Comparison of ENCODE assay signal across 8 mouse cellular contexts in genomic region chr1:25504313-25504712, GRCm38 (mm10).
DNase-seq lines count a peak whose midpoint lies in the region; ATAC-seq lines count a peak whose summit lies in the region.

No protein-coding gene starts in this region.

- H3K4me3 ChIP-seq in forebrain, embryonic 12.5 days (replicated peaks) = no peak overlapping the region
- no peak overlapping the region for H3K4me3 ChIP-seq in midbrain, embryonic 15.5 days
- no peak overlapping the region for H3K4me3 ChIP-seq in kidney, embryonic 14.5 days (ENCODE audit: low read length)

- peak; percentile 70; the same call in 1 of the 2 replicates for ATAC-seq in forebrain, embryonic 12.5 days (ENCODE audit: low FRiP score)
- peak; percentile 91 for ATAC-seq in midbrain, embryonic 15.5 days (replicated peaks)
- no peak for ATAC-seq in kidney, embryonic 14.5 days (ENCODE audit: low FRiP score, low TSS enrichment)

- no peak overlapping the region for H3K27ac ChIP-seq in forebrain, embryonic 12.5 days
- H3K27ac ChIP-seq in midbrain, embryonic 15.5 days = peak overlapping the region; percentile 74
- H3K27ac ChIP-seq in kidney, embryonic 14.5 days (ENCODE audit: low read depth, low read length) = no peak overlapping the region

- H3K4me1 ChIP-seq in forebrain, embryonic 12.5 days = no peaks in the 10 kb centered on the region
- H3K4me1 ChIP-seq in midbrain, embryonic 15.5 days = peaks cover 8% of the 10 kb centered on the region
- no peaks in the 10 kb centered on the region for H3K4me1 ChIP-seq in kidney, embryonic 14.5 days (ENCODE audit: control insufficient read depth, insufficient read depth, low read length)

- no peak overlapping the region for H3K4me2 ChIP-seq in forebrain, embryonic 12.5 days
- H3K4me2 ChIP-seq in midbrain, embryonic 15.5 days = peak overlapping the region; percentile 26; the same call in 1 of the 2 replicates
- H3K4me2 ChIP-seq in kidney, embryonic 14.5 days (replicated peaks; ENCODE audit: low read depth, low read length) = no peak overlapping the region

- H3K9me3 ChIP-seq in forebrain, embryonic 12.5 days = no peaks in the 10 kb centered on the region
- no peaks in the 10 kb centered on the region for H3K9me3 ChIP-seq in midbrain, embryonic 15.5 days
- no peaks in the 10 kb centered on the region for H3K9me3 ChIP-seq in kidney, embryonic 14.5 days (ENCODE audit: control insufficient read depth, low read length)

- H3K9ac ChIP-seq in forebrain, embryonic 12.5 days = no peak overlapping the region
- no peak overlapping the region for H3K9ac ChIP-seq in midbrain, embryonic 15.5 days
- H3K9ac ChIP-seq in kidney, embryonic 14.5 days (ENCODE audit: low read depth, low read length) = no peak overlapping the region

- H3K27me3 ChIP-seq in forebrain, embryonic 12.5 days = no peaks in the 10 kb centered on the region
- no peaks in the 10 kb centered on the region for H3K27me3 ChIP-seq in midbrain, embryonic 15.5 days (replicated peaks)
- H3K27me3 ChIP-seq in kidney, embryonic 14.5 days (ENCODE audit: control insufficient read depth, insufficient read depth, low read length) = no peaks in the 10 kb centered on the region

- DNase-seq in MN1 (ENCODE audit: low spot score) = peak; percentile 68
- peak; percentile 67 to 69 for DNase-seq in layer of hippocampus, adult 8-10 months (ENCODE audit: low spot score in 2 of 2)
- DNase-seq in gastrocnemius, adult 8-10 months (ENCODE audit: low spot score in 2 of 2) = no peak
- DNase-seq in urinary bladder, postnatal 4 days (ENCODE audit: low spot score in 2 of 2) = no peak
- DNase-seq in gastrocnemius, postnatal 25 days = no peak

- H3K36me3 ChIP-seq in forebrain, embryonic 12.5 days (replicated peaks) = no peaks in the 10 kb centered on the region
- no peaks in the 10 kb centered on the region for H3K36me3 ChIP-seq in midbrain, embryonic 15.5 days (replicated peaks)
- no peaks in the 10 kb centered on the region for H3K36me3 ChIP-seq in kidney, embryonic 14.5 days (ENCODE audit: control insufficient read depth, insufficient read depth, low read length)

- 10% methylated on average over 4 of the region's 4 CpGs for WGBS in forebrain, embryonic 12.5 days
- WGBS in midbrain, embryonic 15.5 days = 3% methylated on average over 4 of the region's 4 CpGs
- WGBS in kidney, embryonic 14.5 days = 22% methylated on average over 4 of the region's 4 CpGs

Comparison
In these comparisons a context has a peak if more than half of its experiments do, and no peak if none do; other contexts are left out.
1. DNase-seq: peak in MN1 (single experiment) and layer of hippocampus, adult 8-10 months (2 of 2); none in gastrocnemius, adult 8-10 months (0 of 2), urinary bladder, postnatal 4 days (0 of 2) and gastrocnemius, postnatal 25 days (single experiment).